ENCODE assay signal across 28 mouse cellular contexts in genomic region chr10:67950059-67950748, GRCm38 (mm10). TPM values are rescaled to one million over a fixed set of nuclear protein-coding genes. Genes with fewer than 3 reads are reported as not detected.
DNase-seq lines count a peak whose midpoint lies in the region; ATAC-seq and TF ChIP-seq lines count a peak whose summit lies in the region.
"Had no signal": no experiment of that assay in that cellular context is flagged by ENCODE, and none has a peak within 500 bp of the region (broad histone marks: within the 10 kb centered on the region; RNA-seq: fewer than 3 reads in every experiment).

No protein-coding gene starts in this region.

- peak; percentile 52; the same call in 1 of the 2 replicates for ATAC-seq in granulocyte monocyte progenitor cell, adult 5-6 weeks (replicated peaks; ENCODE audit: poor library complexity, severe bottlenecking)
- ATAC-seq in neutrophil, adult 5-6 weeks (ENCODE audit: extremely low read depth, insufficient number of reproducible peaks, low FRiP score, poor library complexity, severe bottlenecking): 0 out of 2 replicates have a peak, but pooled peaks have one; percentile 23
- ATAC-seq: forebrain, embryonic 15.5 days had no signal

- no peaks in the 10 kb centered on the region for H3K27me3 ChIP-seq in CH12.LX (replicated peaks)
- H3K27me3 ChIP-seq: embryonic facial prominence, embryonic 13.5 days; forebrain, embryonic 15.5 days; heart, embryonic 13.5 days; limb, embryonic 15.5 days; midbrain, embryonic 12.5 days; neural tube, embryonic 13.5 days had no signal

- no peak for TF ChIP-seq RAD21 in CH12.LX (IDR thresholded peaks at IDR 0.05; ENCODE audit: low read depth, low read length)

- TF ChIP-seq POLR2A in CH12.LX (IDR thresholded peaks at IDR 0.05; ENCODE audit: low read depth, low read length): no peak

- no peak overlapping the region for H3K4me3 ChIP-seq in CH12.LX (replicated peaks in 1 of 3; ENCODE audit: low read depth in 2 of 3, low read length in 2 of 3, poor library complexity in 1 of 3)
- H3K4me3 ChIP-seq: embryonic facial prominence, embryonic 13.5 days; forebrain, embryonic 10.5 days; forebrain, embryonic 15.5 days; gastrocnemius, adult 2 months; heart, embryonic 13.5 days; limb, embryonic 10.5 days; limb, embryonic 15.5 days; midbrain, embryonic 12.5 days; neural tube, embryonic 13.5 days had no signal

- H3K27ac ChIP-seq in CH12.LX (ENCODE audit: insufficient read depth, low read depth): no peak overlapping the region
- H3K27ac ChIP-seq: embryonic facial prominence, embryonic 13.5 days; forebrain, embryonic 10.5 days; forebrain, embryonic 15.5 days; gastrocnemius, adult 2 months; heart, embryonic 13.5 days; hindbrain, embryonic 14.5 days; limb, embryonic 10.5 days; limb, embryonic 15.5 days; liver, embryonic 14.5 days; midbrain, embryonic 12.5 days; neural tube, embryonic 13.5 days had no signal

- in situ Hi-C loops in CH12.LX (cut with MboI; ENCODE audit: low pct_ligation_motif_present, low pct_unique_long_range_greater_than_20kb, low sequenced_read_pairs): no loop called here

- H3K36me3 ChIP-seq in CH12.LX (replicated peaks in 1 of 2; ENCODE audit: control insufficient read depth in 1 of 2, insufficient read depth in 1 of 2, low read length in 1 of 2): no peaks in the 10 kb centered on the region
- H3K36me3 ChIP-seq: embryonic facial prominence, embryonic 13.5 days; forebrain, embryonic 10.5 days; forebrain, embryonic 15.5 days; heart, embryonic 13.5 days; limb, embryonic 10.5 days; limb, embryonic 15.5 days; midbrain, embryonic 12.5 days; neural tube, embryonic 13.5 days had no signal

- no peak overlapping the region for H3K9ac ChIP-seq in CH12.LX (ENCODE audit: insufficient read depth, low read depth)
- H3K9ac ChIP-seq: embryonic facial prominence, embryonic 13.5 days; forebrain, embryonic 15.5 days; heart, embryonic 13.5 days; hindbrain, embryonic 14.5 days; limb, embryonic 15.5 days; liver, embryonic 14.5 days; midbrain, embryonic 12.5 days; neural tube, embryonic 13.5 days had no signal

- no peaks in the 10 kb centered on the region for H3K79me2 ChIP-seq in CH12.LX (replicated peaks; ENCODE audit: control insufficient read depth, extremely low read depth, insufficient read depth, poor library complexity, severe bottlenecking)

- dilution Hi-C loops in CH12.LX (cut with MboI; ENCODE audit: extremely low pct_ligation_motif_present, extremely low pct_unique_long_range_greater_than_20kb, low sequenced_read_pairs): no loop called here

- H3K4me2 ChIP-seq in CH12.LX (ENCODE audit: insufficient read depth, low read depth, poor library complexity, severe bottlenecking): peak overlapping the region; percentile 14; the same call in 1 of the 2 replicates
- H3K4me2 ChIP-seq: embryonic facial prominence, embryonic 13.5 days; forebrain, embryonic 15.5 days; heart, embryonic 13.5 days; hindbrain, embryonic 14.5 days; limb, embryonic 15.5 days; midbrain, embryonic 12.5 days; neural tube, embryonic 13.5 days had no signal

- TF ChIP-seq CTCF in CH12.LX (conservative IDR thresholded peaks at IDR 0.05 in 1 of 2, IDR thresholded peaks at IDR 0.05 in 1 of 2; ENCODE audit: low read depth in 2 of 2, low read length in 2 of 2): no peak

- DNase-seq in B cell, adult 2 months: peak; percentile 24 to 31
- DNase-seq in CH12.LX (ENCODE audit: extremely low read depth): no peak
- DNase-seq in gastrocnemius, adult 18-20 months (ENCODE audit: low spot score): no peak
- DNase-seq in Muller cell, postnatal 12 days (ENCODE audit: inconsistent ontology term): no peak
- DNase-seq: adrenal gland, adult 8-10 months; cerebellum, adult 9-11 months; gastrocnemius, adult 2 months; gastrocnemius, postnatal 36 days; heart, postnatal 10 days; kidney, adult 11 months; kidney, postnatal 14 days; layer of hippocampus, adult 9-11 months; lung, postnatal 14 days; spleen, adult 18-20 months; thymus, postnatal 4 days had no signal

- no peak for TF ChIP-seq EP300 in CH12.LX (IDR thresholded peaks at IDR 0.05; ENCODE audit: low read length)

- peaks cover 2% of the 10 kb centered on the region for H3K9me3 ChIP-seq in CH12.LX (replicated peaks; ENCODE audit: low read length)
- H3K9me3 ChIP-seq: embryonic facial prominence, embryonic 13.5 days; forebrain, embryonic 10.5 days; forebrain, embryonic 15.5 days; limb, embryonic 10.5 days; limb, embryonic 15.5 days; midbrain, embryonic 12.5 days; neural tube, embryonic 13.5 days had no signal

- no peaks in the 10 kb centered on the region for H3K4me1 ChIP-seq in CH12.LX (ENCODE audit: control insufficient read depth in 1 of 2, insufficient read depth in 2 of 2)
- H3K4me1 ChIP-seq: embryonic facial prominence, embryonic 13.5 days; forebrain, embryonic 10.5 days; forebrain, embryonic 15.5 days; heart, embryonic 13.5 days; limb, embryonic 10.5 days; limb, embryonic 15.5 days; midbrain, embryonic 12.5 days; neural tube, embryonic 13.5 days had no signal

TF ChIP-seq in CH12.LX, 34 proteins besides CTCF, POLR2A, EP300 and RAD21:
- no peak for TF ChIP-seq MAX (IDR thresholded peaks at IDR 0.05; ENCODE audit: low read length)
- TF ChIP-seq POLR2AphosphoS2 (IDR thresholded peaks at IDR 0.05; ENCODE audit: low read depth, low read length): no peak
TF ChIP-seq in CH12.LX: peak in this region for 0.

RNA-seq across cellular contexts. Expression of gene Rtkn2, which starts 29.2 kb away (rescaled TPM):
- total RNA-seq in CH12.LX (2012; rRNA removed): 0.46 and 0.59 TPM in 2 replicates
- total RNA-seq in CH12.LX (2014; rRNA removed): 0.59 and 0.99 TPM in 2 replicates
- polyA plus RNA-seq in CH12.LX (2012; ENCODE audit: insufficient read length, low read depth): 0.78 and 0.93 TPM in 2 replicates
- total RNA-seq in granulocyte monocyte progenitor cell, adult 5-6 weeks (2014; fragmentation: Nextera tagmentation): 1.9 and 6.6 TPM in 2 replicates
- total RNA-seq in granulocyte monocyte progenitor cell, adult 5-6 weeks (2017): 9.6 and 9.8 TPM in 2 replicates
- 0.61 TPM in 1 of 2 replicates, not detected in the other for total RNA-seq in neutrophil, adult 5-6 weeks (2017)
- under 1 TPM; 0.41 to 0.47 TPM for total RNA-seq in gastrocnemius, adult 18-20 months (2021)

RNA-seq across cellular contexts. Expression of gene Zfp365, which starts 37.7 kb away (rescaled TPM):
- total RNA-seq in CH12.LX (2012; rRNA removed): 1.2 and 1.3 TPM in 2 replicates
- 1.0 and 1.2 TPM in 2 replicates for total RNA-seq in CH12.LX (2014; rRNA removed)
- 2.4 and 4.0 TPM in 2 replicates for polyA plus RNA-seq in CH12.LX (2012; ENCODE audit: insufficient read length, low read depth)
- total RNA-seq in granulocyte monocyte progenitor cell, adult 5-6 weeks (2014; fragmentation: Nextera tagmentation): not detected in 2 replicates
- total RNA-seq in granulocyte monocyte progenitor cell, adult 5-6 weeks (2017): not detected in 2 replicates
- 0.47 and 0.49 TPM in 2 replicates for total RNA-seq in neutrophil, adult 5-6 weeks (2017)
- under 1 TPM; 0.31 to 0.32 TPM for total RNA-seq in gastrocnemius, adult 18-20 months (2021)
- total RNA-seq: MEL had no signal

Comparison
In these comparisons a context has a peak if more than half of its experiments do, and no peak if none do; other contexts are left out.
1. DNase-seq: peak in B cell, adult 2 months (2 of 2); none in CH12.LX (single experiment), gastrocnemius, adult 18-20 months (single experiment) and Muller cell, postnatal 12 days (single experiment).